Mouse (Mus musculus) T-helper 17 cell (primary cell): ENCODE results near the gene Smg6.
"Not testable (repeated sequence)": the region's sequence is repeated elsewhere in the genome, so short reads cannot be mapped to it uniquely, and the experiment has no call there.

Experiments
- in situ Hi-C, 2 experiments: fragments of 300-600 bp; cut with MboI, MseI; formaldehyde crosslinking; loops; 1 replicate in 1 of 2; 2 replicates in 1 of 2; pipeline ENCODE4 v1.15.1; 2025; ENCODE audit warnings: high pct_unique_total_duplicates in 2 of 2

The Smg6 gene

GRCm38 (mm10) chr11:74992427-74992987, 66.9 kb downstream of the Smg6 start:
- in situ Hi-C loops, result loop anchor here in 1 of 2 experiments (5.0 kb wide), 1 partner anchor 165 kb away; no protein-coding TSS in a partner anchor

- in situ Hi-C loops, result loop anchor here in 1 of 2 experiments (5.0 kb wide), 1 partner anchor 163 kb away; no protein-coding TSS in a partner anchor
Measured at GRCm38 (mm10) chr11:74994141-74994540, 68.5 kb downstream of the Smg6 start.

- in situ Hi-C loops, result loop anchor here in 1 of 2 experiments (5.0 kb wide), 1 partner anchor 162 kb away; no protein-coding TSS in a partner anchor
Measured at GRCm38 (mm10) chr11:74994856-74995255, 69.2 kb downstream of the Smg6 start.

- in situ Hi-C loops, result no loop called here
Measured at GRCm38 (mm10) chr11:74996482-74996881, 70.9 kb downstream of the Smg6 start.

GRCm38 (mm10) chr11:75000869-75001653, 75.4 kb downstream of the Smg6 start:
- in situ Hi-C loops, result no loop called here

- in situ Hi-C loops, result no loop called here
Measured at GRCm38 (mm10) chr11:75008270-75008669, 82.6 kb downstream of the Smg6 start.

GRCm38 (mm10) chr11:75009537-75009936, 83.9 kb downstream of the Smg6 start:
- in situ Hi-C loops, result not testable (repeated sequence)

GRCm38 (mm10) chr11:75012997-75013694, 87.5 kb downstream of the Smg6 start:
- in situ Hi-C loops, result no loop called here

- in situ Hi-C loops, result no loop called here
Measured at GRCm38 (mm10) chr11:75013764-75014695, 88.4 kb downstream of the Smg6 start.

GRCm38 (mm10) chr11:75014816-75015215, 89.2 kb downstream of the Smg6 start:
- in situ Hi-C loops, result no loop called here

- in situ Hi-C loops, result no loop called here
Measured at GRCm38 (mm10) chr11:75015453-75015871, 89.8 kb downstream of the Smg6 start.

GRCm38 (mm10) chr11:75016309-75016860, 90.8 kb downstream of the Smg6 start:
- in situ Hi-C loops, result no loop called here

GRCm38 (mm10) chr11:75017831-75018230, 92.2 kb downstream of the Smg6 start:
- in situ Hi-C loops, result no loop called here

- in situ Hi-C loops, result no loop called here
Measured at GRCm38 (mm10) chr11:75026977-75027376, 101.4 kb downstream of the Smg6 start.

- in situ Hi-C loops, result no loop called here
Measured at GRCm38 (mm10) chr11:75027616-75028015, 102.0 kb downstream of the Smg6 start.

- in situ Hi-C loops, result no loop called here
Measured at GRCm38 (mm10) chr11:75031251-75031650, 105.6 kb downstream of the Smg6 start.

GRCm38 (mm10) chr11:75032946-75033345, 107.3 kb downstream of the Smg6 start:
- in situ Hi-C loops, result no loop called here

GRCm38 (mm10) chr11:75033581-75034067, 108.0 kb downstream of the Smg6 start:
- in situ Hi-C loops, result no loop called here

GRCm38 (mm10) chr11:75034104-75034503, 108.5 kb downstream of the Smg6 start:
- in situ Hi-C loops, result no loop called here

- in situ Hi-C loops, result no loop called here
Measured at GRCm38 (mm10) chr11:75044333-75044732, 118.7 kb downstream of the Smg6 start.

- in situ Hi-C loops, result no loop called here
Measured at GRCm38 (mm10) chr11:75045822-75046221, 120.2 kb downstream of the Smg6 start.
